Mouse (Mus musculus) testis, adult 2 months (tissue): ENCODE data around the gene Cyth1.

Experiments used
- CTCF ChIP-seq: fragments of 200-500 bp; IDR thresholded peaks from 2 replicates; pipeline ENCODE4 v1.5.1; 2012; ENCODE audit warnings: low read depth, mild to moderate bottlenecking, inconsistent platforms, low read length, moderate library complexity; ENCODE audit not compliant: control insufficient read depth, insufficient read depth, insufficient replicate concordance
- POLR2A ChIP-seq: fragments of 200-500 bp; IDR thresholded peaks from 2 replicates; pipeline ENCODE4 v1.6.1; 2012; ENCODE audit warnings: low read depth, mild to moderate bottlenecking, inconsistent platforms, low read length, moderate library complexity; ENCODE audit not compliant: control insufficient read depth

DNA sequence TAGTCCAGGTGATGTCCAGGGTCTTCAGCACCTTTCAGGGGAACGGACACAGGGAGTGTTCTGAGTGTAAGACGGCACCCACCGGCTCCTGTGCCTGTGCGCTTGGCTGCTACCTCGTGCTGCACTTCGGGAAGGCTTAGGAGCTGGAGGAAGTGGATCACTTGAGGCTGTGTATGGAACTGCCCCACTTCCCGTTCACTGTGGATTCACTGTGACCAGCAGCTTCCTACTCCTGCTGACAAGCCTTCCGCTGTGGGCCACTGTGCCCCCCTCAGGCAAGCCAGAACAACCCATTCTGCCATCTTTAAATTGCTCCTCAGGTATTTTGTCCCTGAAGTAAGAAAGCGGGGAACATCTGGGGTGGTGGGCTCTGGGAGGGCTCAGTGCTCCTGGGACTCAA, 153.4 kb downstream of the Cyth1 start:
- TF ChIP-seq POLR2A = no peak
- TF ChIP-seq CTCF = no peak
